Mouse (Mus musculus) liver, postnatal 0 days (tissue): ENCODE measurements around the gene Mif. TPM values are rescaled to one million over a fixed set of nuclear protein-coding genes. Genes with fewer than 3 reads are reported as not detected.
"Not testable (repeated sequence)": the region's sequence is repeated elsewhere in the genome, so short reads cannot be mapped to it uniquely, and the experiment has no call there.

Source experiments
- ATAC-seq: fragments of 200-750 bp; cut with Nextera tagmentation; 2 replicates; pipeline ENCODE4 v1.8.0; 2017; ENCODE audit warnings: mild to moderate bottlenecking, moderate library complexity
- DNase-seq: peaks from one replicate; pipeline ENCODE4 v3.0.0-alpha.2; 2016
- H3K27ac ChIP-seq: fragments of 300-500 bp; sonication (generic); 2 replicates; pipeline ENCODE4 v1.5.1; 2014; ENCODE audit warnings: antibody characterized with exemption, moderate library complexity, mild to moderate bottlenecking, low read depth
- H3K27me3 ChIP-seq: fragments of 300-500 bp; sonication (generic); 2 replicates; pipeline ENCODE4 v1.6.1; 2014; ENCODE audit warnings: low read length, control low read depth, mixed read lengths; ENCODE audit not compliant: insufficient read depth
- H3K36me3 ChIP-seq: fragments of 300-500 bp; sonication (generic); replicated peaks from 2 replicates; pipeline ENCODE4 v1.6.1; 2014; ENCODE audit warnings: mild to moderate bottlenecking, control low read depth, low read length, moderate library complexity, mixed read lengths; ENCODE audit not compliant: insufficient read depth
- H3K4me1 ChIP-seq: fragments of 300-500 bp; sonication (generic); 2 replicates; pipeline ENCODE4 v1.6.1; 2014; ENCODE audit warnings: antibody characterized with exemption, mild to moderate bottlenecking, control low read depth; ENCODE audit not compliant: insufficient read depth
- H3K4me2 ChIP-seq: fragments of 300-500 bp; sonication (generic); 2 replicates; pipeline ENCODE4 v1.6.1; 2014; ENCODE audit warnings: low read depth, mild to moderate bottlenecking, low read length, moderate library complexity, mixed read lengths
- H3K4me3 ChIP-seq: fragments of 300-500 bp; sonication (generic); 2 replicates; pipeline ENCODE4 v1.5.1; 2014; ENCODE audit warnings: low read depth, low read length
- H3K9ac ChIP-seq: fragments of 300-500 bp; sonication (generic); replicated peaks from 2 replicates; pipeline ENCODE4 v1.6.1; 2014; ENCODE audit warnings: mild to moderate bottlenecking, moderate library complexity
- H3K9me3 ChIP-seq: fragments of 300-500 bp; sonication (generic); 2 replicates; pipeline ENCODE4 v1.6.1; 2016; ENCODE audit warnings: mild to moderate bottlenecking, control low read depth, low read length, mixed read lengths
- CTCF ChIP-seq: sonication (generic); IDR thresholded peaks from 2 replicates; pipeline ENCODE4 v1.5.1; 2016; ENCODE audit warnings: antibody characterized with exemption, low read depth
- EP300 ChIP-seq: IDR thresholded peaks from 2 replicates; pipeline ENCODE4 v1.6.1; 2016; ENCODE audit warnings: antibody characterized with exemption, low read depth, mild to moderate bottlenecking
- WGBS: fragments of 180-500 bp; shearing (Covaris S2); extraction: QIAGEN DNeasy Blood & Tissue Kit; methylation state at CpG from one replicate; pipeline ENCODE4 v1.1.7; 2014; ENCODE audit not compliant: insufficient replicate concordance; 5-methylcytosine and 5-hydroxymethylcytosine counted together
- polyA plus RNA-seq: library from polyadenylated mRNA; unstranded; fragments of >200 nt; fragmentation: Nextera tagmentation; extraction: Ambion mirVana; gene quantifications from 2 replicates; pipeline ENCODE4 v1.2.1, GENCODE M21; 2015

Mif gene
- 1,043 and 1,160 TPM in 2 replicates for polyA plus RNA-seq

DNA sequence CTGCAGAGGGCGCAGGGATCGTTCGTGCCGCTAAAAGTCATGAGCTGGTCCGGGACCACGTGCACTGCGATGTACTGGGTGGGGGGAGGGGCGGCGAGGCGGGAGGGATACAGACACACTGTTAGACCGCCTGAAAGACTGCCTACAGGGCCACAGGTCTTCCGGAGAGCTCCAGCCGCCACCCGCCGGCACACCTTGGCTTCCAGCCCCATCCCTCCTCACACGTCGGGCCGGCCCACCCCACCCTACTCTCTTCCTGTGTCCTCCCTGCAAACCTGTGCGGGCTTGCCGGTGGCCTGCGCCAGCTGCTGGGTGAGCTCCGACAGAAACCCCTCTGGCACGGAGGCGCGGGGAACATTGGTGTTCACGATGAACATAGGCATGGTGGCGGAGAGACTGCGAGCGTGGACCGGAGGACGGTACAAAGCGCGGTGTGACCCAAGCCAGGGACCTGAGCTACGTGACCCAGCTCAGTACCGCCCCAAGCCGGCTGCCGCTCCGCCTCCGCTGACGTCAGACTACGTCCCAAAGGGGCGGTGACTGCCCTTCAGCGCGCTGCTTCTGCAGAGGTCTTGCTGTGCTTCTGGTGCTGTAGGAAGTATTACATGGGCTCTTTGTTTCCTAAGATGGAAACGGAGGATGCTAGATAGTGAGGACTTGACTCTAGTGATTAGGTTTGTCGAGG, at the start of gene Mif:
Gene Mif (minus strand): TSS at position 455 of the 685 bp plus-strand sequence.
- H3K4me1 ChIP-seq = peaks cover 30% of the 10 kb centered on the region

DNA sequence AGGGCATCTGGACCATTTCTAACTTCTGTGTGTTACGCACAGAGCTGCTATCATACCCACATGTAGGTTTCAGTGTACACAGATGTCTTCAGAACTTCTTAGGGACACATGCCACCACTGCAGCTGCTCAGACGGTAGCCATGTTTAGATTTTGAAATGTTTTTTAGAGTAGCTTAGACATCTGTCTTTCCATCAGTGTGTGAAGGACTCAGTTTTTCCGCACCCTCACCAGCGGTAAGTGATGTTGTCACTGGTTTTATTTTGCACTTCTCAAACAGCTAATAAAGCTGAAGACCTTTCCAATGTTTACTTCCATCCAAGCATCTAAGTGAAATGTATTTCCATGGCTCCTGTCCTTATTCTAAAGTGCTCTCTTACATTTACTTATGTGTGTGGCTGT, 46.8 kb upstream of the Mif start:
- Histone ChIP-seq H3K27ac (no peak overlapping the region), H3K27me3 (no peaks in the 10 kb centered on the region), H3K4me1 (no peaks in the 10 kb centered on the region), H3K4me2 (no peak overlapping the region), H3K9me3 (no peaks in the 10 kb centered on the region), H3K9ac (no peak overlapping the region), H3K36me3 (peaks cover 81% of the 10 kb centered on the region), H3K4me3 (no peak overlapping the region)
- no peak for TF ChIP-seq EP300
- no peak for TF ChIP-seq CTCF
- WGBS = 93% methylated on average over 4 of the region's 4 CpGs
- DNase-seq = no peak
- no peak for ATAC-seq

More for the DNA sequence above, at the start of gene Mif:
- DNase-seq (peak; percentile 95), ATAC-seq (peak; percentile 95)
- H3K9ac ChIP-seq = peak within 1 kb of the TSS; percentile 79
- peak within 1 kb of the TSS; percentile 84 for H3K4me2 ChIP-seq
- WGBS = under 1% methylated on average over 34 of the region's 46 CpGs
- H3K4me3 ChIP-seq = peak within 1 kb of the TSS; percentile 67
- H3K27ac ChIP-seq = peak within 1 kb of the TSS; percentile 95
- peaks cover 14% of the 10 kb centered on the region for H3K36me3 ChIP-seq
- H3K9me3 ChIP-seq, H3K27me3 ChIP-seq: not testable (repeated sequence)

DNA sequence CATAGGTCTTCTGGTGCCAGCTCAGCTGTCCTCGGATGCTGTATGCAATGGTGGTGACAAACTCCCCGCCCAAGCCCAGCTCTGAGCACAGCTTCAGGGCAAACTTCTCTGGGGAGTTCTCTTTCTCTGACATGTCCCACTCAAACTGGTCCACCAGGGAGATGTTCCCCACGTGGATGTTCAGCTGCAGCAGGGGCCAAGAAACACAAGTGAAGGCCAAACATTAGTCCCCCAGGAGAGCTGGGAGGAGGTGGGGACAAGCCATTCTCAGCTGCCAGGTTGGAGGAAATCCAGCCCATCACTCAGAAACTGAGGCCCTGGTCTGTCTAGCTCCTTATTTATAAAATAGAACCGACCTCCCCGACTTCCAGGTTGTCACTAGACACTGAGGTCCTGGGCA, 44.4 kb upstream of the Mif start:
- Histone ChIP-seq H3K4me2 (no peak overlapping the region), H3K36me3 (peaks cover 68% of the 10 kb centered on the region), H3K4me1 (no peaks in the 10 kb centered on the region), H3K9me3 (no peaks in the 10 kb centered on the region), H3K4me3 (no peak overlapping the region), H3K9ac (no peak overlapping the region), H3K27me3 (no peaks in the 10 kb centered on the region), H3K27ac (no peak overlapping the region)
- DNase-seq = no peak
- 86% methylated on average over 5 of the region's 5 CpGs for WGBS
- ATAC-seq = no peak
- TF ChIP-seq CTCF (no peak), EP300 (no peak)

DNA sequence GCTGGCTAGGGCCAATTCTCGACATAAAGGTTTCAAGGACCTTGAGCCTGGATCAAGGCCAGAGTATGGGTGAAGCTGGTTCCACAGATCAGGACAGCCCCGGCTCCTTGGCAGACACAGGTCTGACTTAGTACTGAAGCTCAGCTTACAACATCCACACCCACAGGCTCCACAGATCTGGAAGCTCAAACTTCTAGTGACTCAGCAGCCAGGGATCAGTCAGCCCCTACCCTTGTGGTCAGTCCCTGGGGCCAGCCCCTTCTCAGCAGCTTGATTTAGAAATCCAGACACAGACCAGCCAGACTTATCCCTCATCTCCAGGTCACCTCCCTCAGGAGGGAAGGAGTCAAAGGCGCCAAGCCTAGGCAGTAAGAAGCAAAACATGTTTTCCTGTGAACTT, 38.8 kb upstream of the Mif start:
- DNase-seq (no peak), ATAC-seq (no peak)
- TF ChIP-seq CTCF (no peak), EP300 (no peak)
- Histone ChIP-seq H3K27me3 (no peaks in the 10 kb centered on the region), H3K4me3 (no peak overlapping the region), H3K4me2 (no peak overlapping the region), H3K36me3 (peaks cover 56% of the 10 kb centered on the region), H3K27ac (peak overlapping the region; percentile 2; the same call in 1 of the 2 replicates), H3K4me1 (peaks cover 4% of the 10 kb centered on the region; the same call in 1 of the 2 replicates), H3K9ac (no peak overlapping the region), H3K9me3 (no peaks in the 10 kb centered on the region)
- WGBS = 69% methylated on average over 3 of the region's 3 CpGs

DNA sequence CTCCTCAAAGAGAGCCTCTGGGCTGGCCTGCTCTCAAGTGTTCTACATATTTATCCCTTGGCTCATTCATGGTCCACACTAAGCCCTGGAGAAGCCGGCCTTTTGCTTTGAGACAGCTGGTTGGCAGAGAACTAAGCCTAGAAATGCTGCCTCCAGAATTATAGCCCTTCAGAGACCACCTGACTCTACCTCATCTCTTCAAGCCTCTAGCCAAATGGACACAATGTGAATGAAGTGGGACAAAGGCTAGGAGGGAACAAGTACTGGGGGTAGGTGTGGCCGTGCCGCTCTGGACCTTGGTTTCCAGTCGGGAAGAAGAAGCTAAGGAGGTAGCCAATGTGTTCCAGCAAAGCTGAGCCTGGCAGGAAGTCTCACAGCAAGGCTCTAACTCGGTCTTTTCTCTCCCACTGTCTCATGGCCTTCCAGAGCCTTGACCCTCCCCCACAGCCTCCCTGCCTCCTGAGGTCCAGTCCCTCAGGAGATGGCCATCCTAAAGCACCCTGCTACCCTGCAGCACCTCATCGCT, 38.1 kb upstream of the Mif start:
- WGBS = 80% methylated on average over 6 of the region's 6 CpGs
- Histone ChIP-seq H3K9ac (no peak overlapping the region), H3K9me3 (no peaks in the 10 kb centered on the region), H3K4me2 (no peak overlapping the region), H3K36me3 (peaks cover 48% of the 10 kb centered on the region), H3K27ac (no peak overlapping the region), H3K27me3 (no peaks in the 10 kb centered on the region), H3K4me1 (peaks cover 10% of the 10 kb centered on the region), H3K4me3 (no peak overlapping the region)
- no peak for DNase-seq
- ATAC-seq = no peak
- TF ChIP-seq EP300 (no peak), CTCF (no peak)

DNA sequence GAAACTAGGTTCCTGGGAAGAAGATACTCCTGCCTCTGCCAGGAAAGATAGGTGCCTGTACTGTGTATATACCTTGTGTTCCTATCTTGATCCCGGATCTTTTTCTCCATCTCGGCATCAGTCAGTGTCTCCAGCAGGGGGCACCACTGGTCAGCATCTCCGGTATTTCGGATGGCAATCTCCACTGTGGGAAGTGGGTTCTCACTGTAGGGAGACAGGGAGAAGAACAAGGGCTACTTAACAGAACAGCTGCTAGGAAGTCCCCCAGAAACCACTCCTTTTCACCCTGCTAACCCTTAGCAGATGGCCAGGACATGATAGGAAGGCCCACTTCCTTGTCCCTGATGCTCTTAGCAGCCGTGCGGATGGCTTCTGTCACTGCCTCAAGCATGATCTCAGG, 37.3 kb upstream of the Mif start:
- WGBS = 42% methylated on average over 6 of the region's 6 CpGs
- peaks cover 41% of the 10 kb centered on the region for H3K36me3 ChIP-seq

More for the DNA sequence above, 37.3 kb upstream of the Mif start:
- no peak for ATAC-seq
- Histone ChIP-seq H3K4me2 (no peak overlapping the region), H3K27me3 (no peaks in the 10 kb centered on the region), H3K9ac (no peak overlapping the region), H3K4me1 (peaks cover 10% of the 10 kb centered on the region), H3K4me3 (no peak overlapping the region), H3K9me3 (no peaks in the 10 kb centered on the region), H3K27ac (no peak overlapping the region)
- peak; percentile 82 for DNase-seq
- TF ChIP-seq EP300 (no peak), CTCF (peak; percentile 87)
